Mouse (Mus musculus) kidney, postnatal 4 days (tissue): ENCODE data around the gene Bphl.

Source experiments
- DNase-seq, 2 experiments: peaks; one replicate each; pipeline ENCODE4 v3.0.0; 2021; ENCODE audit warnings: mixed read lengths in 2 of 2

The Bphl gene

DNA sequence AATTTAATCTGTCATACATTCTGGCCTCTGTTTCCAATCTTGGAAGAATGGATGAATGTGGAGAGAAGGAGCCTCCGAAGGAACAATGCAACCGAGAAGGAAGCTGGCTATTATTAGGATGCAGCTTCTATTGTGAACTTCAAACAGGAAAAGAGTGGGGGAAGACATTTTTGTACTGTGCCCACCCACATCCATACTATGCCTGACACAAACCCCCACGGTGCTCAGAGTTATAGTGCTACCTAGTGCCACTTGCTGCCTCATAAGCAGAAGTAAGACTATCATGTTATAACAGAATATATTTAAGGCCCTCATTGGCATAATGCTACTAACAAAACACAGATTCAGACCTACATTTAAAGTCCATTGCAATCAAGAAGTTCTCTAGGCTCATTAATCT is 52.0 kb downstream of the Bphl start:
- no peak for DNase-seq

DNA sequence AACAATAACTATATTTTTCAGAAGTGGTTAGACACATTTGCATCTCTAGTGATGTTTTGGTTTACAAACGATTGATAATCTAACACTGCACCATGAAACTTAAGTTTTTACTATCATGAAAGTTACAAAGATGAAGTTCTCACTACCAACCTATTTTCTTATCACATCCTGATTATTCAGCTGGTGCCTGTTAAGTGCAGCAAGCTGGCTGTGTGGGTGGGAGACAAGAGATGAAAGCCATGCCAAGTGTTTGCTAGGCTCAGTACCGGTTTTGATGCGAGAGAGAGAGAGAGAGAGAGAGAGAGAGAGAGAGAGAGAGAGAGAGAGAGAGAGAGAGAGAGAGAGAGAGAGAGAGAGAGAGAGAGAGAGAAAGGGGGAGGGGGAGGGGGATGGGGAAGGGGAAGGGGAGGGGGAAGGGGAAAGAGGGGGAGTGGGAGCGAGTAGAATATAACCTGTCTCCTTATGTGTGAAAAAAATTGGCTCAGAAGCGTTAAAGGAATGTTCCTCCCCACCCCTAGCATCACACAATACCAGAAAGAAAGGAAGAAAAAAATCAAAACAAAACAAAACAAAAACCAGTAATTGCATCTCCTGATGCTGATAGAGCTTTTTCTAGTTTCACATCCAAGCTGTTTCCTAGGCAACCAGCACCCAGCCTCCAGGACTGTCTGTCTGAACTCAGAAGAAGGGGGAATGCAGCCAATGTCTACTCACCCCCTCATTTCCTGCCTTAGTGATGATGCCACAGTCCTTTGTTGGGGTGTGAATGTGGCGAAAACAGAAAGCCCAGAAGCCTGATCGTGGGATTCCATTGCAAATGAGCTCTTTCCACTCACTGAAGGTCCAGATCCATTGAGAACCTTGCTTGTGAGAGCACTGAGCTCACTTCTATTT is 58.4 kb downstream of the Bphl start:
- DNase-seq = no peak

DNA sequence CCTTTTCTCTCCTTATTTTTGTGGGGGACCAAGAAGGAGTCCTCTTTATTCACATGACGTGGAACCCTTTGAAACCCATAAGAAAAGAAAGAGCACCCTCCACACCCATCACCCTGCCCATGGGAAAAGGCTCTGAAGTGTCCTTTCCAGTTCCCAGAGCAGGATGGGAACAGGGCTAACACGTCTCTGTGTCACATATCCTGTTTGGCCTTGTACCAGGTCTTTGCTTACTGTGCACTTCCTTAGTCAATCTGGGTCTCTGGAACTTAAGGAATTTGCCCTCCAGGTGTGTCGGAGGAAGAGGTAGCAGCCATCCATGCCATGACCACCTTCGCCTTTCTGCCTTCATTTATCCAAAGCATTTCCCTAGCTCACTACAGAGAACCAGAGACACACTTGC is 59.1 kb downstream of the Bphl start:
- no peak for DNase-seq

DNA sequence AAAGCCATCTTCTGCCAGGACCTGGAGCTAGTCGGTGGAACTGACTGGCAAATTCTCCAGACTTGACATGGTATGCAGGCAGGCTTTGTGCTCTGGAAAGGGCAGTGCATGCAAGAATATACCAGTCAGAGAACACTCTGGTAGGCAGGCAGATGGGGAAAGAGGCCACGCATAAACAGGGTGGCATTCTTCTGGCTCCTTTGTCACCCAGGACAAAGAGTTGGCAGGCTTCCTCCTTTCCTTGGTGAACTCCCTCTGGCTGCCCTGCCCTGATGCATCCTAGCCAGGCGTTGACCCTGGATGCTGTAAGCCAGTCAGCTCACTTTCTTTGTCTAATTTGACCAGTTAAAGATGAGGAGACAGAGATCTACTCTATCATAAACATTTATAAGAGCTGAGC is 59.7 kb downstream of the Bphl start:
- no peak for DNase-seq

DNA sequence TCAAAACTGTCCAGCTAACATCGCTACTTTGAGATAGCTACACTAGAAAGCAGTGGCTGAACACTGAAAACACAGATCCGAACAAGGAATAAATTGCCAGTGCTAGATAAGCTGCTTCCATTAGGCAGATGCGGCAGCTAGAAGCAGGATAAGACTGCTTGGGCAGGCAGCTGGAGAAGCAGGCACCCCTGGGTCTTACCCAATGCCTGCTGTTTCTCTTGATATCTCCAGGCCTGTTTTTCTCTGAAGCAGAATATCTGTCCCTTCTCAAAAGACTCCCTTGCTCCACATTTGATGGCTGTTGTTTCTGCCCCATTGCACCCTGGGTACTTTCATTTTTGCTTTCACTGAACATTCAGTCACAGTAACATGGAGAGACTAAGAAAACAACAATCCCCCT is 63.3 kb downstream of the Bphl start:
- DNase-seq = no peak

DNA sequence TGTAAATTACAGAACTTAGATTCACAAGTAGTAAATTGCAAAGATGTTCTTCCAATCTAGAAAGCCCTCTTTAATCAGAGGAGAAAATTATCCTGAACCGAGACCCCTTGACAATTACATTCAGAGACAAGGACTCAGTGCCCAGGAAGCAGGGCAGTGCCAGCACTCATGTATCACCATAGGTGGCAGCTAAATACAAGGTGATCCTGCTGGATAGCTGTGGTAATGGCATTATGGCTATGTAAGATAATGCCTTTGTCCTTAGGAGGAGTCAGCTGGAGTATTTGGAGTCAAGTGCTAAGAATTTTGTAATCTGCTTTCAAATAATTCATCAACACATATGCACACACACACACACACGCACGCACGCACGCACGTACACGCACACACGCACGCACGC is 63.9 kb downstream of the Bphl start:
- no peak for DNase-seq

DNA sequence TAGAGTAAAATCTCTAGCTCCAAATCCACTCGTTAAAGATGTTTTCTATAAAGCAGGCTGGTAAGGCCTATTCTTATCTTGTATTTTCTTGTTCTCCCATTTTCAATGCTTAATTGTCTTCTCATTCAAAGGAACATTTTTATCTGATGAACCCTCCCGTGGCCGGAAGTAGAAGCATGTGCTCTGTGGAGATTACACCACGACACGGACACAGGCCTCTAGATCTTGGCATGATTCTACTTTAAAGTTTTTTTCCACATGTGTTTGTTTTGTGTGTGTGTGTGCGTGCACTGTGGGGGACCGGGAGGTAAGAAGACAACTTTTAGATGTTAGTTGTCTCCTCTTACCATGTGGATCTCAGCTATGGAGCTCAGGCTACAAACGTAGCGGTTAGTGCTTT is 64.5 kb downstream of the Bphl start:
- DNase-seq = no peak

DNA sequence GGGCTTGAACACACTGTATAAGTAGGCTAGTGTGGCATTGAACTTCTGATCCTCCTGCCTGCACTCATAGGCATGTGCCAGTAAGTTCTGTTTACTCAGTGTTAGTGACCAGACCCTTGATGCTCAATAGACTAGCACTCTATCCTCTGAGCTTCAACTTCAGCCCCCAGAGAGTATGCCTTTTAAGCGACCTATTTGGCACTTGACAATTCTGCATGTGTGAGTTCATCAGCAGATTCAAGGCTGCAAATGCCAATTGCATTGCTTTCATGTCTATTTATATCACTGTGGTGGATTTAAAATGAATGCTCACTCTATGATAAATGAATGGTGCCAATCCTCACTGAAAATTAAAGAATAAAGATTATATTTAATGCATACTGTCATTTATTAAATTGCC is 68.0 kb downstream of the Bphl start:
- no peak for DNase-seq

DNA sequence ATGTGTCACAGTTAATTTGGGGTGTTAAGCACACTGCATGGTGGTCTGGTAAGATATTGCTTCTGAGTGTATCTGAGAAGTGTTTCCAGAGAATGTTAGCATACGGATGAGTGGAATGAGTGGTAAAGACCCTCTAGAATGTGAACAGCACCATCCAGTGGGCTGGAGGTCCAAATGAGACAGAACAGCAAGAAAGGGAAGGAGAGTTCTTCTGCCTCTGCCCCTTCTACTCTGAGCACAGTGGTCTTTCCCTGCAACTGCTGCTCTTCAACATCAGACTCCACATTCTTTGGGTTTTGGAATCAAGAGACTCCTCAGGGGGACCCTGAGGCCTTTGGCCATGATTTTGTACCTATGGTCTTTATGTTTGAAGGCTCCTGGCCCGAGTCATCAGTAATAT is 68.9 kb downstream of the Bphl start:
- no peak for DNase-seq

DNA sequence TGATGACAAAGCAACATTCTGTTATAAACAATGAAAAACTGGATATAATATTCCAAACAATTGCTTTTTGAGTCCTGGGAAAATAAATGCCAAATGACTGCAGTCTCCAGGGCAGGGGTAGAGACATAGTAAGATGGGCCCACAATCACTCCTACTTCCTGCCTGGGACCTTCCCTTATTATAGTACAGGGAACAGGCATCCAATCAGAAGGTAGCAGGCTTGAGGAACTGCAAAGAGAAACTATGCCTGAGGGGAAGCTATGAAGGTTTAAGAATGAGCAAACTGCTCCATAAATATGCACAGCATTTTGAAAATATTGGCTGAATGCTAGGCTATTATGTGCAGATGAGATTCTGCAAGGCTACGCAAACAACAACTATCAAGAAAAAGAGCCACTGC is 69.6 kb downstream of the Bphl start:
- no peak for DNase-seq

DNA sequence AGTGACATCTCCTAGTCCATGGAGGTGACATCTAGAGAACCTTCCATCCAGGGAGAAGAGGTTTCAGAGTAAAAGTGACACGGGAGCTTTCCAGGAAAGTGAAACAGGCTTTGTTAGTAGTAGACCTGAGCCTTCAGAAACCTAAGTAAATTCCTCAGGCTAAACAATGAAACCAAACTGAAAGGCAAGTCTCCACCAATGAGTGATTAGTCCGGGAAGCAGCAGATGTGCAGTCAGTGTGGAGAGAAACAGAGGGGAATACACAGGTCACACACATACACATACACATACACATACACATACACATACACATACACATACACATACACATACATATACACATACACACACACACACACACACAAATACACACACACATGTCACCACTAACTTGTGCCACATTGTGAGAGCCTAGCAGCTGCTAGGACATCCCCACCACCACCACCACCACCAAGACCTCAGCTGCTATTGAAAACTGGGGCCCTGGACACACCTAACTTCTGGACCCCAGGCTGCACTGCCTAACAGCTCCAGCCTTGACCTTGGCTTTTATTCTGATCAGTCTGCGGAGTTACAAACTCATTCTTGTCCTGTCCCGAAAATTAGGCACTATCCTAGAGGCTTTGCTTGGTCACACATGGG is 71.8 kb downstream of the Bphl start:
- DNase-seq = no peak

DNA sequence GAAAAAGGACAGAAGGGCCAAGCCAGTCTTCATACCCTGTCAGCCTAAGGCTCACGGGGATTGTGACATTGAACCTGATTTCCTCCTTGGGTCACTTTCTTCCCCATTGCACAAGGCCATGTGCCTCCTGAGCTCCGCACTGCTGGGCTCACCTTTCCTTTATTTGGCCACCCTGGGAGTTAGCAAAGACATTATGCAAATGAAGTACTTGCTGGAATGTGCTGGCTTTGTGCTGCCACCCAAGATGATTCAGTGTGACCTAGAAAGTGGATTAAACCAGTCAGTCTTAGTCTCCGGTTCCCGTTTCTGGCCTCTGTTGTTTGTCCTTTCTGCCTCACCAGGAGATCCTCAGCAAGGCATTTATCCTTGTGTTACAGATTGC is 72.3 kb downstream of the Bphl start:
- peak; percentile 15 to 49 for DNase-seq

DNA sequence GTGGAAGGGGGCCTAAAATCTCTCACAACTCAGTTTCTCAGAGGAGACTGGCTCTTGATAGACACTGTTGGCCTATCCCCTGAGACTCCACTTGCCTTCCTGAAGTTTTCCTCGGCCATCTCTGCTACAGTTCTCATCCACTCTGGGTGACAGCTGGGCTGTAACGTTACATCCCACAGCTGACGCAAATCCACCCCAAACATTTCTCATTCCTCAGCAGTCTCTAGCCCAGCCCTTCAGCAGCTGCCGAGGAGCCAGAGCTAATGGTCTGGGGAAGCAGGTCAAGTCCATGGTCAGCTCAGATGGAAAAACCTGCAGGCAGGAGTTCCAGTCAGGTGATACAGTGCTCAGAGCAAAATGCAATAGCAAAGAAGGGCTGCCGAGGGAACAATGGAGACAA is 73.6 kb downstream of the Bphl start:
- peak; percentile 38 to 60 for DNase-seq

DNA sequence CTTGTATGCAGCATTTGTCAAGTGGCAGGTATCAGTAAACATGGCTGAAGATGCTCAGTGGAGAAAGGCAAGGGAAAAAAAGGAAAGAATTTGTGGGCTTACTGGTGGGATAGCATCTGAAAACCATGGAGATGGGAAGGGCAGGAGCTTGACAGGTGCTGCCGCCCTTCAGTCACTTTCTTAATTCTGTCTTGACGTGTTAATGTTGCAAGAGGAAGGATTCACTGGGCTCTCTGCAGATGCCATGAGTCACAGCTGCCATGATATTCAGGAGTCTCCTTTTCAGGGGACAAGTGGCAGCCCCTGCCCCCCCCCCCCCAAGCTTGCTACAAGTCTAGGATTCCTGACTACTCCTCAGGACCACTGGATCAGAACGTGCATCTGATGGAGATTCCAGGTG is 74.5 kb downstream of the Bphl start:
- no peak for DNase-seq

DNA sequence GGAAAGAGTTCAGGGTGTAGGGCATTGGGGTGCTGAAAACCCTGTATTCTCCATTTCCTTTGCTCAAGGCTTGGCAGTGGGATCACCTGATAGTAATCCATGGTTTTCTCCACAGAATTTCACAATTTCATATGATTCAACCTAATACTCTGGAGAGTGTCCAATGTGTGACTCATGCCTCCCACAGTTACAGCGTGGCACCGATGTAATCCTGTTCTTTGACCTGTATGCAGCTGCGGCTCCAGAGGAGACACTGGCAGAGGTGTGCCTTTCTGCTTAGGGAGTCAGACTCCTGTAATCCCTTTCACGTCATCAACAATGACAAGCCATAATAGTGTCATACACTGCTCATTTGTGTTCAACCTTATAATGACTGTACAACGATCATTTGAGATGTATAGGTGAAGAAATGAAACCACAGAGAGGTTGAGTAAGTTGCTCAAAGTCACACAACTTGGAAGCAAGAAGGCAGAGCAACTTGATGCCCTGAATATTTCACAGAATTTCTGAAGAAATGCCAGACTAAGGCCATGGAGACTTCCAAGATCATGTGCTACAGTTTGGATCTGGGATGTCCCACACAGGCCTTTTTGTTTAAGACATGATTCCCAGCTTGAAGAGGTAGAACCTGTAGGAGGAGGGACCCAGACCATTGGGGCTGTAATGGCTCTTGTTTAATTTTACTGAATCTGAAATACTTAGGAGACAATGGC is 75.1 kb downstream of the Bphl start:
- DNase-seq = no peak

DNA sequence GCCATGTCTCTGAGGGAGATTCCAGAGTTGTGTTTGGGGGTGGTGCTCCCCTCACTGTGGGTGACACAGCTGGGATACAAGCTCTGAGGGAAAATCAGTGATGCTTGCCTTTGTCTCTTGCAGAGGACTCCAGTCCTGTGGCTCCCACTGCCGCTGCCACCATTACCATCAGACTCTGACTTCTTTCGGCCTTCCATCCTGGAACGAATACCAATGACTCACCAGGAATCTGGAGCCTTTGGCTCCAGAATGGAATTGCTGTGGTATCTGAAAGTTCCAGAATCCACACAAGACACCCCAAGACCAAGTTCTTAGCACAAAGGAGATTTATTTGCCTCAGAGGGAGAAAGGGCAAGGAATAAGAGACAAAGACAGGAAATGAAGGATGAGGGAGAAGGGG is 75.7 kb downstream of the Bphl start:
- no peak for DNase-seq

DNA sequence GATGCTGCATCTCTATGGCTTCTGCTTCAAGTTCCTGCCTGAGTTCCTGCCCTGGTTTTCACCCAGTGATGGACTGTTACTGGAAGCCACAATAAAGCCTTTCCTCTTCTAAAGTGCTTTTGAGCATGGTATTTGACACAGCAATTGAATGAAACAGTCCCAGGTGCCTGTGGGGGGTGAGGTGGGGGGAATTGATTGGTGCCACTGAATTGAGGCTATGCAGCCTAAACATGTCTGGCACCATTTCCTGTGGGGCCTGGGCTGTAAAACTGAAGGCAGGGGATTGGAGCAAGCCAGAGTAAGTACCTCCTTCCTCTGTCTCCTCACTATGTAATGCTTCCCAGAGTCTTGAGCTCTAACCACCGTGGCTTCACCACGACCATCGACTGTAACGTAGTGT is 77.3 kb downstream of the Bphl start:
- no peak for DNase-seq

DNA sequence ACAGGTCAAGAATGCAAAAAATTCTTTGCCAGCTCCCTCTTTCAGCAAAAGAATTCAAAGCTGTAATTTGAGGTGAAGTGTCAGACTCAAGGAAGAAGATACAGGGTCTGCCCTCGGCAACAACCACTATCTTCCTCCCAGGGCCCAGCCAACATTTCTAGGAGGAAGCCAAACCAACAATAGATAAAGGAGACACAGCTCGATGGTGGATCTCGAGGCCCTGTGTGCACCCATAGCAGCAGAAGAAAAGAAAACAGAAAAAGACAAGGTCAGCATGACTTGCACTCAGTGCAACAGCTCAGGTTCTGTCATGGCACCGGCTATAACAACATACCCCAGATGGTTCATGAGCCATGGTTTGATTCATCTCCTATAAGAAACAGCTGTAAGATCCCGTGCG is 79.1 kb downstream of the Bphl start:
- DNase-seq = no peak

DNA sequence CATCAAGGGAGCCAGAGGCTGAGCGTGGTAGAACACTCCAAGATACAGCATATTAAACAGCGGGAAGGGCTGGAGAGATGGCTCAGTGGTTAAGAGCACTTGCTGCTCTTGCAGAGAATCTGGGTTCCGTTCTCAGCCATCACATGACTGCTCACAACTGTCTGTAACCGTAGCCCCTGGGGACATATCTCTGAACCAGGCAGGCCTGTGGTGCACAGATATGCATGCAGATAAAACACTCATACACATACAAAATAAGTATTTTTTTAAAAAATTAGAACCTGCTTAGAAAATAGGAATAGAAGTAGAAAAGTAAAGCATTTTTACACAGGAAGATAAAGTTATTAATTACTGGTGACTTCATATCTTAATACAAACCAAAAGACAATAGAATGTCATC is 81.4 kb downstream of the Bphl start:
- DNase-seq = no peak

DNA sequence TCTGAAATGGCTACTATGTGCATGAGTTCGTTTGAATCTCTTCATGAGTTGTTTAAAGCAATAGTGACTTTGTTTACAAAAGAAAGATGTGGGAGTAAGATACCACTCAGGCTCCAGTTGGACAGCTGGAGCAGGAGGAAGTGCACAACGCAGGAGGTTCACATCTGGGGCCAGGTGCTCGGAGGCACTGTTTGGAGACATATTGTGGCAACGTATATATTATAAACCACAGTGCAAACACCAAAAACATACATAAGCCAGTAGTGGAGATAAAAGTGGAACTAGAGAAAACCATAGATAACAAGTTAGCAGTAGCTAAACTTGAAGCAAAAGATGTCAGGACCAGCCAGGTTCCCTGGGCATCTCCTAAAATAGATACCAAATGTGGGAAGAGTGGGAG is 82.0 kb downstream of the Bphl start:
- no peak for DNase-seq

DNA sequence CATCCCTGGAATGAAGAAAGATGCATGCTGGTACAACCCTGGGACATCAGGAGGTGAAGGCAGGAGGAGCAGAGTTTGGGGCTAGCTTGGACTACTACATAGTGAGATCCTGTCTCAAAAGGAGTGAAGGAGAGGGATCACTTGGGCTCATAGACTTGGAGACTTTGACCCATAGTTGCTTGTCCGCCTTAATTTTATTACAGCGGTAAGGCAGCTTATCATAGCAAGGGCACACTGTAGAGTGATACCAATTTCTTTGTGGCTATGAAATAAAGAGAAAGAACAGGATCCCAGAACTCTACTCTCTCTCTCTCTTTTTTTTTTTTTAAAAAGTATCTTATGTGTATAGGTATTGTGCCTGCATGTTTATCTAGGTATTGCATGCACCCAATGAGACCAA is 83.1 kb downstream of the Bphl start:
- no peak for DNase-seq
